Mouse (Mus musculus) embryonic facial prominence, embryonic 12.5 days (tissue): ENCODE results near the gene Arpp21. TPM values are rescaled to one million over a fixed set of nuclear protein-coding genes. Genes with fewer than 3 reads are reported as not detected.

ENCODE experiments used
- ATAC-seq: fragments of 200-750 bp; cut with Nextera tagmentation; 2 replicates; pipeline ENCODE4 v1.8.0; 2017; ENCODE audit not compliant: insufficient number of reproducible peaks, insufficient read depth, low FRiP score, low TSS enrichment
- H3K27ac ChIP-seq: fragments of 300-500 bp; sonication (generic); 2 replicates; pipeline ENCODE4 v1.5.1; 2016; ENCODE audit warnings: mild to moderate bottlenecking
- H3K27me3 ChIP-seq: fragments of 300-500 bp; sonication (generic); 2 replicates; pipeline ENCODE4 v1.6.1; 2016; ENCODE audit warnings: mild to moderate bottlenecking, moderate library complexity
- H3K36me3 ChIP-seq: fragments of 300-500 bp; sonication (generic); 2 replicates; pipeline ENCODE4 v1.6.1; 2016; ENCODE audit warnings: mild to moderate bottlenecking
- H3K4me1 ChIP-seq: fragments of 300-500 bp; sonication (generic); 2 replicates; pipeline ENCODE4 v1.6.1; 2016
- H3K4me2 ChIP-seq: fragments of 300-500 bp; sonication (generic); replicated peaks from 2 replicates; pipeline ENCODE4 v1.6.1; 2016; ENCODE audit warnings: mild to moderate bottlenecking, moderate library complexity
- H3K4me3 ChIP-seq: fragments of 300-500 bp; sonication (generic); 2 replicates; pipeline ENCODE4 v1.5.1; 2016; ENCODE audit warnings: mild to moderate bottlenecking
- H3K9ac ChIP-seq: fragments of 300-500 bp; sonication (generic); 2 replicates; pipeline ENCODE4 v1.6.1; 2016; ENCODE audit warnings: mild to moderate bottlenecking, moderate library complexity
- H3K9me3 ChIP-seq: fragments of 300-500 bp; sonication (generic); 2 replicates; pipeline ENCODE4 v1.6.1; 2016; ENCODE audit warnings: mild to moderate bottlenecking, moderate library complexity
- WGBS: fragments of 180-500 bp; shearing (Covaris S2); methylation state at CpG from one replicate; pipeline ENCODE4 v1.1.7; 2016; 5-methylcytosine and 5-hydroxymethylcytosine counted together
- polyA plus RNA-seq: library from polyadenylated mRNA; unstranded; fragments of >200 nt; fragmentation: Nextera tagmentation; extraction: Ambion mirVana; gene quantifications from 2 replicates; pipeline ENCODE4 v1.2.1, GENCODE M21; 2016

The Arpp21 gene
- polyA plus RNA-seq, 1 experiment from 2014 or later = 9.8 TPM

DNA sequence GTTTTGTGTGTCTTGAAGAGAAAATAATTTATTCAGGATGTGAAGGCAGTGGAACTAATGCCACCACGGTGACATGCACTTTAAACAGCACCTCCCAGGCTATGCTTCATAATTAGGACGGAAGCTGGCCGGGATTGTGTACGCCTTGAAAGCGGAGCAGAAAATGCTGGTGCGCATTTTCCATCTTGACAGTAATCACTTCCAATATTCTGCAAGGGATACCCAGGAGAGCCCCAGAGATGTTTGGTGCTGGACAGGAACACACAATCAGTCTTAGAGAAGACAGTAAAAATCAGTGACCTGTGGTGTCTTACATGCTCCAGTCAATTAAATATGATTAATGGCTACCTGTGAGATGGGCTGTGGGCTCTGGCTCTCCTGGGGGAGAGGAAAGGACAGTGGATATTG lies 112.3 kb downstream of the Arpp21 start:
- H3K27ac ChIP-seq = no peak overlapping the region
- ATAC-seq = no peak; the same call in 1 of the 2 replicates

DNA sequence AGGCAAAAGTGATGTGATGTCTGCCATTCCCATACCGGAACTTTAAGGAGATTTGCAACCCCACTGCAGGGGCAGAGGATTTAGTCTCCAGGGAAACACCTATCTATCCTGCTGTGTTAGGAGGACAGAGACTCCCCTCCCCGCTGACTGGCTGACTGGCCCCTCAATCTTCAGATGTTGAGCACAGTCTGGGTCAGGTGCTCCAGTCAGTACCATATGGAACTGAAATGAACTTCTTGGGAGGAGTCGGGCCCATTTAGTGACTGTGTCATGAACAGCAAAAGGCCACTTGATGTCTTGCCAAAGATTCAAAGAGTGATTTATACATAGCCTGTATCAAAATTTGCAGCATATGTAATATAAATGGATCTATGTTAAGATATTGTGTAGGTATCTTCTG lies 116.2 kb downstream of the Arpp21 start:
- Histone ChIP-seq H3K27me3 (peaks cover 7% of the 10 kb centered on the region; the same call in 1 of the 2 replicates), H3K27ac (no peak overlapping the region), H3K4me1 (peaks cover 7% of the 10 kb centered on the region; the same call in 1 of the 2 replicates), H3K9me3 (no peaks in the 10 kb centered on the region), H3K4me3 (no peak overlapping the region), H3K4me2 (0 out of 2 replicates have a peak overlapping the region, but pooled peaks have one; percentile 67), H3K9ac (no peak overlapping the region; the same call in 1 of the 2 replicates), H3K36me3 (no peaks in the 10 kb centered on the region)
- no peak for ATAC-seq
- WGBS = 37% methylated on average over 3 of the region's 3 CpGs

More for the DNA sequence above, 112.3 kb downstream of the Arpp21 start:
- Histone ChIP-seq H3K4me2 (no peak overlapping the region), H3K4me3 (no peak overlapping the region), H3K9me3 (no peaks in the 10 kb centered on the region), H3K4me1 (peaks cover 4% of the 10 kb centered on the region; the same call in 1 of the 2 replicates), H3K9ac (no peak overlapping the region), H3K36me3 (no peaks in the 10 kb centered on the region), H3K27me3 (peaks cover 7% of the 10 kb centered on the region; the same call in 1 of the 2 replicates)
- WGBS = 51% methylated on average over 6 of the region's 6 CpGs

DNA sequence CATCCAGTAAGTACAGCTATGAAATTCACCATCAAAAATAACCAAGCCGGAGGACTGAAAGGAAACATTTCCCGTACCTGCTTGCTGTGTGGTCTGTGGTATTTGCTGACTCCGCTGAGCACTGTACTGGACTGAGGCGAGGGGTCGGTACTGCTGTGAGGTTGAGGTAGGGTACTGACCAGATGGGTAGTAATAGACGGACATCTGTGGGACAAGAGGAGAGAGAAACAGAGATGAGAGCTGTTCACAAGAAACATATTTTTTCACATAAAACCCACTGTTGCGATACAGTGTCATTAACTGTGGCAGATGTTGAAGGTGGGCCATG lies 116.7 kb downstream of the Arpp21 start:
- Histone ChIP-seq H3K36me3 (no peaks in the 10 kb centered on the region), H3K27me3 (peaks cover 7% of the 10 kb centered on the region; the same call in 1 of the 2 replicates), H3K4me2 (peak overlapping the region; percentile 67), H3K27ac (no peak overlapping the region), H3K9me3 (no peaks in the 10 kb centered on the region), H3K9ac (no peak overlapping the region; the same call in 1 of the 2 replicates), H3K4me1 (peaks cover 7% of the 10 kb centered on the region; the same call in 1 of the 2 replicates), H3K4me3 (peak overlapping the region; percentile 31; the same call in 1 of the 2 replicates)
- ATAC-seq = no peak
- 11% methylated on average over 7 of the region's 7 CpGs for WGBS

DNA sequence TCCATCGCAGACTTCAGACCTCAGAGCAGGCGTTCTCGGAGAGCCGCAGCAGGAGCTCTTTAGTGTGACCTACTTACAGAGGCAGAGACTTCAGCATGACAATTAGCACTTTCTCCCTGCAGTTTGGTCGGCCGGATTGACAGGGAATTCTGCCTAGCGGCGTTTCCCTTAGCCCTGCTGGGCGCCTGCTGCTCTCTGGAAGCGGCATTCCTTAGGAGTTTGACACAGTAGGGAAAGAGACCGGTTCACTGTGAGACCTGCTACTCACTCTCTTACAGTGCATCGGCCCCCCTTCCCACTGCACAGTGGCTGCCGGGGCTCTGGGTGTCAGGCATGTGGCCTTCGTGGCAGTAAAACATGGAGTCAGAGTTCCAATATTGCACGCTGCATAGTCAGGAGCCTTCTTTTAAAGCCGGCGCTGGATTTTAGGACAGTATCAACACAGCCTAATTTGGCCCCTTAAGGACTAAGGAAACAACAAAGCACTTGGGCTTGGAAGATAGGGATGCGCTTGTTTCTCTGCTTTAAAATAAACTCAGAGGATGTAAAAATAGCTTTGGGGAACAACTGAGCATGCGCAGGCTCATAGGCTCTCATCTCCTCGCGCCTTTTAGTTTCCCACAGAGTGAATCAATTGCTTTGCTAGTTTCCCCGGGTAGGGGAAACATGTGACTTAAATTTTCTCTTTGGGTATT lies 117.2 kb downstream of the Arpp21 start:
- H3K9ac ChIP-seq = peak overlapping the region; percentile 38
- H3K27ac ChIP-seq = no peak overlapping the region
- no peaks in the 10 kb centered on the region for H3K36me3 ChIP-seq
- peak overlapping the region; percentile 67 for H3K4me2 ChIP-seq
- peak overlapping the region; percentile 31 for H3K4me3 ChIP-seq
- peaks cover 7% of the 10 kb centered on the region; the same call in 1 of the 2 replicates for H3K4me1 ChIP-seq
- H3K27me3 ChIP-seq = peaks cover 7% of the 10 kb centered on the region; the same call in 1 of the 2 replicates
- peak; percentile 76 for ATAC-seq
- no peaks in the 10 kb centered on the region for H3K9me3 ChIP-seq
- 3% methylated on average over 22 of the region's 22 CpGs for WGBS

DNA sequence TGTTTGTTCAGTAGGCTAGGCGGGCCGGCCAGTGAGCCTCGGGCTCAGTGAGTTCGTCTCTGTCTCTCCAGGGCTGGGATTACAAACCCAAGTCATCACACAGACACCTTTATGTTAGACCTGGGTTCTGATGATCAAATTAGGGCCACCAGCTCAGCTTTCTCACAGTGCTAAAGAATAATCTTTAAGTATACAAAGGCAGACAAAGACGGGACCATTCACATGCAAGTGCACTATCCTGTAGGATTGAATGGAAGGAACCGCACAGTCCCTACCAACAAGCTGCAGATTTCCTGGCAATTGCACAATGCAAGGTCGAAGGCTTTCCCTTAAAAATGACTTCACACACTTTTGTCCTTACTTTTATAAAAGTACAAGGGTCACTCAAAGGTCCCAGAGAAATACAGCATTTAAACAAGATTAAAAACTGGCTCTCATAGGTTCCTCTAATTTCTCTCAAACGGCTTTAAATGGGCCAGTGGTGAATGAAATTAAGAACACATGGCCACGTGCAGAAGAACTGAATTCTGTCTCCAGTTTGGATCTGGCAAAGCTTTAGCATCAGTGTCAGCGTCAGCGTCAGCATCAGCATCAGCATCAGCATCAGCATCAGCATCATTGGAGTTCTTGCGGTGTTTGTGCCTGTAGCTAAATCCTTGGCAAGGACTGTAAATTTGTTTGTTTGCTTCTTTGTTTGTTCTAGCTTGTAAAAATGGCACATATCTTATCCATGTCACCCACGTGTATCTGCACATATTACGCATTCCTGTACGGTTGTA lies 117.9 kb downstream of the Arpp21 start:
- Histone ChIP-seq H3K9ac (0 out of 2 replicates have a peak overlapping the region, but pooled peaks have one; percentile 38), H3K4me3 (peak overlapping the region; percentile 31)
- no peak for ATAC-seq

DNA sequence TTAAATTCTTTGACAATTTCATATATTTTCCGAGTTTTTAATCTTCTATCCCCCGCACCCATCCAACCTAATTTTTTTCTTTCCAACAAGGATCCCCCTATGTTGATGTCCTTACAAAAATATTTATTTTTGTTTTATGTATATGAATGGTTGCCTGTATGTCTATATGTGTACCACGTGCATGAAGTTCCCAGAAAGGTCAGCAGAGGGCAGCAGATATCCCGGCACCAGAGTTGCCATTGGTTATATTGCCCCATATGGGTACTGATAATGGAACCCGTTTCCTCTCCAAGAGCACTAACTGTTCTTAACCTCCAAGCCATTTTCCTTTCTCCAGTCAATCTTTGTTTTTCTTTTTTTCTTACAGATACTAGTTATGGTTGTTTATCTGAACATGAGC lies 124.1 kb downstream of the Arpp21 start:
- no peak overlapping the region for H3K27ac ChIP-seq
- H3K4me1 ChIP-seq = no peaks in the 10 kb centered on the region
- ATAC-seq = no peak
- no peak overlapping the region for H3K4me2 ChIP-seq
- H3K4me3 ChIP-seq = no peak overlapping the region
- no peak overlapping the region for H3K9ac ChIP-seq
- H3K27me3 ChIP-seq = no peaks in the 10 kb centered on the region
- H3K9me3 ChIP-seq = no peaks in the 10 kb centered on the region
- H3K36me3 ChIP-seq = no peaks in the 10 kb centered on the region
- 88% methylated on average over 5 of the region's 5 CpGs for WGBS

More for the DNA sequence above, 117.9 kb downstream of the Arpp21 start:
- Histone ChIP-seq H3K36me3 (no peaks in the 10 kb centered on the region), H3K4me2 (peak overlapping the region; percentile 67), H3K27ac (no peak overlapping the region), H3K4me1 (peaks cover 7% of the 10 kb centered on the region; the same call in 1 of the 2 replicates), H3K27me3 (peaks cover 7% of the 10 kb centered on the region; the same call in 1 of the 2 replicates), H3K9me3 (no peaks in the 10 kb centered on the region)
- 17% methylated on average over 15 of the region's 15 CpGs for WGBS

DNA sequence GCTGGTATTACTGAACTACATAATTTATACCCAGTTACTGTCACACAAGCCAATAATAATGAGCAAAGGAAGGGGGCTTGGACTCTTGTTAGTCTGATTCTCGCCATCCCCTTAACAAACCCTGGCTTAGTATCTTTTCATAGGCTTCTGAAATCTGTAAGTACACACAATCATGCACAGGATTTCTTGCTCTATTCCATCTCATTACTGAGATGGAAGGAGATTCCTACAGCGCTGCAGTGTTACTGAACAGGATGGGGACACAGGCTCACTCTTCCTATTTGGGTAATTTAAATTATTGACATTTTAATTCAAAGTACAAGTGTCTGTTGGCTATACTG lies 132.9 kb downstream of the Arpp21 start:
- H3K9me3 ChIP-seq = no peaks in the 10 kb centered on the region
- H3K4me1 ChIP-seq = no peaks in the 10 kb centered on the region
- H3K27me3 ChIP-seq = no peaks in the 10 kb centered on the region
- 81% methylated on average over 2 of the region's 2 CpGs for WGBS
- H3K4me3 ChIP-seq = no peak overlapping the region
- no peak for ATAC-seq
- no peak overlapping the region for H3K9ac ChIP-seq
- H3K36me3 ChIP-seq = no peaks in the 10 kb centered on the region
- H3K4me2 ChIP-seq = no peak overlapping the region
- H3K27ac ChIP-seq = no peak overlapping the region

DNA sequence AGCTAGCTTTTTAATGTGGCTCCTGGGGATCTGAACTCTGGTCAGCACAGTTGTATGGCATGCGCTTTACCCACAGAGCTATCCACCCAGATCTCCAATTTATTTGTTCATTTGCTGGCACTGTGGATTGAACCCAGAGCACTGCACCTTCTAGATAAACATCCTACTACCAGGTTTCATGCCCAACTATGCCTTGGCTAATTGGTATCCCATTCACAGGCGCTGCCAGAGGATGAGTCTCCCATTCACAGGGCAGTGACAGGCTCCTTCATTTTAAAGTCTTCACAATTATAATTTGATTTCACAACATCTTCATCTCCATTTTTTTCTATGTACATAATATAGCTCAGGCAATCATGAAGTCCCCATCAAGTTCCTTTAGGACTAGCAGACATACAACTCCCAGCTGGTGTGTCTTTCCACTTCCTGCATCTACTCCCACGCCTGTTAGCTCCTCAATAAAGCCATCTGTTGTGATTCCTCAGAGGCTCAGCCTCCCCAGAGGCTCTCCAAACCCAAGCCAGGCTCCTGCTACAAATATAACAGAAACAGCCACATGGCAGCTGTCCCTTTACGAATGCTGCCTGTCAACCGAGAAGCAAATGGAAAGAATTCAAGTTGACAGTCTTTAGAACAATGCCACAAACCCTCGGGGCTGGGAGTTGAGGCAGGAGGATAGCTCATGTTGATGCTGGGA lies 133.4 kb downstream of the Arpp21 start:
- H3K9ac ChIP-seq = no peak overlapping the region
- H3K4me3 ChIP-seq = no peak overlapping the region
- 35% methylated on average over 6 of the region's 6 CpGs for WGBS
- H3K4me1 ChIP-seq = no peaks in the 10 kb centered on the region
- no peaks in the 10 kb centered on the region for H3K27me3 ChIP-seq
- H3K27ac ChIP-seq = no peak overlapping the region
- no peaks in the 10 kb centered on the region for H3K36me3 ChIP-seq
- ATAC-seq = no peak
- H3K9me3 ChIP-seq = no peaks in the 10 kb centered on the region
- no peak overlapping the region for H3K4me2 ChIP-seq

DNA sequence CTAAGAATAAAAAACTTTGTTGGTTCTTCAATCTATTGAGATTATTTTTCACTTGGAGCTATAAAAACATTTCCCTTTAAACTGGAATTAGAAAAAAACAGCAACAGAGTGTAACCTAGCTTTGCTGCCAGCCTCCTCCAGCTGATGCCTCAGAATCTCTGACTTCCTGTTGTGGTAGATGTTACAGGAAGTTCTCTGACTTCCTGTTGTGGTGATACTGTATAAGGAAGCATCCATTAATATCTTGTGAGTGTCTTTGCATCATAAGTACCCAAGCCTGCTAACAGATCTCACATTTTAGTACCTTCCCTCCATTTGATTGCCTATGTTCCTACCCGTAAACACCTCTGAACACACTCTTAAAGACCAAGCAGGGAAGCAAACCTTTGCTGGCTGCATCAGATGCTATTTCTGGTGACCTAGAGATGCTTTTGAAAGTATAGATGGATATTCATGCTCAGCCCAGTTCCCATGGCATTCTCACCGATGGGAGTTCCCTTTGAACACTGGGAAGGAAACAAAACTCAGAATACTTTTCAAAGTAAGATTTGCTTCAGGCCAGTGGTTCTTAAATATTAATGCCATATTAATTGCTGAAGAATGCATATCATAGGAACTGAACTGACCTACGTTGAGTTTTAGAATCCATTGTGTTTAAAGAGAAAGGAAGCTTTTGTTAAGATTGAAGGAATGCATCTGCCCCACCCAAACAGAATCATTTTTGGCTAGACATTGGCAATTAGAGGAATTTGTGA lies 134.7 kb downstream of the Arpp21 start:
- no peak for ATAC-seq
- Histone ChIP-seq H3K4me1 (no peaks in the 10 kb centered on the region), H3K27ac (no peak overlapping the region), H3K9me3 (no peaks in the 10 kb centered on the region), H3K36me3 (no peaks in the 10 kb centered on the region), H3K4me3 (no peak overlapping the region), H3K4me2 (no peak overlapping the region), H3K27me3 (no peaks in the 10 kb centered on the region), H3K9ac (no peak overlapping the region)
- WGBS = 65% methylated on average over 3 of the region's 3 CpGs

DNA sequence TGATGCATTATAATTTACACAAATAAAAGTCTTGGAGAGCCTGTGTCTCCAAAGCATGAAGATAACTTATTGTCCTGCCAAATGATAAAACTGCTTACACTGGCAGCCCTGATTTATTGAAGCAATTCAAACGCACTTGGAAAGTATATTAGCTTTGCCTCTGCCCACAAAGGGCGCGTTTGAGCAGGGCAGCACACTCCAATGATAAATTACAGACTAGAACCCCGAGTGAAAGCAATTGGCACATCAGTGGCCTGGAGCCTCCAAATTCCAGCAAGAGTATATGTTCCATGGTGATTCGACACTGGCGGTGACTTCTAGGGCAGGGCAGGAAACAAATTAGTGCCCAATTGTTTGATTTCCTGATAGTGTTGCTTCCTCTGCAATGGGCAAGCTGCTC lies 137.5 kb downstream of the Arpp21 start:
- Histone ChIP-seq H3K9ac (no peak overlapping the region), H3K27me3 (no peaks in the 10 kb centered on the region), H3K4me2 (no peak overlapping the region), H3K27ac (no peak overlapping the region), H3K36me3 (no peaks in the 10 kb centered on the region), H3K9me3 (no peaks in the 10 kb centered on the region), H3K4me3 (no peak overlapping the region), H3K4me1 (no peaks in the 10 kb centered on the region)
- ATAC-seq = no peak
- WGBS = 71% methylated on average over 6 of the region's 6 CpGs

DNA sequence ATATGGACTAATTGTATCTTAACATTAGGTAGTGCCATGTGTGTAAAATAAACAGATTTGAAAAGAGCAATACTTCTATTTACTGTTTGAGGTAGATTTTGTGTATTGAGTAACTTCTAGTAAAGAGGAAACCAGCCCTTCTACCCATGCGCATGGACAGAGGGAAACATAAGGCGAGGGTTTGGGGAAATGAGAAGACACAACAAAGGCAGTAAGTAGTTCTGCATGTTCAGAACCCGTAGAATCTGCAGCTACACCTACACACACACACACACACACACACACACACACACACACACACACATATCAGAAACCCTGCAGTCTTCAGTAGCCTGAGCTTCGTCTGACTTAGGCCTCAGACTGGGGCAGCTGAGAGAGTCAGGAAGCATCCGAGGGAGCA lies 140.0 kb downstream of the Arpp21 start:
- Histone ChIP-seq H3K36me3 (no peaks in the 10 kb centered on the region), H3K4me2 (no peak overlapping the region), H3K9ac (no peak overlapping the region), H3K27me3 (no peaks in the 10 kb centered on the region), H3K9me3 (no peaks in the 10 kb centered on the region), H3K4me1 (no peaks in the 10 kb centered on the region), H3K4me3 (no peak overlapping the region), H3K27ac (no peak overlapping the region)
- no peak for ATAC-seq
- WGBS = 79% methylated on average over 5 of the region's 5 CpGs
